ENCODE assay signal across 21 mouse cellular contexts in the genomic region with DNA sequence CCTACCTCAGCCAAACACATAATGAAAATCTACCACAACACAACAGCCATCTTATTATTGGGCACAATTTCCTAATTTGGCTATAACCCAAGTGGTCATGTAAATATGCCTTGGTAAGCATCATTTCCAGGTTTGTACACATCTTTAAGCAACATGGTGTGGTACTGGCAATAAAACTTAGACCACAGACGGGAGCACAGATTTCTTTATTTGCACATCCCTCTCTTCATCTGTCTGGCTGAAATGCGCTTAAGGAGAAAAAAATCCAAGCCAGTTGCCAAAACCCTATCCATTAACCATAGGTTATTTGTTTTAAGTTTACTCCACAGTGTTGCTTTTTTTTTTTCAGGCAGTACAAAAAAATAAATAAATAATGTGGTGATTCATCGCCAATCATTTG.
DNase-seq lines count a peak whose midpoint lies in the region; ATAC-seq and TF ChIP-seq lines count a peak whose summit lies in the region.
"Had no signal": no experiment of that assay in that cellular context is flagged by ENCODE, and none has a peak within 500 bp of the region (broad histone marks: within the 10 kb centered on the region; RNA-seq: fewer than 3 reads in every experiment).

No protein-coding gene starts in this region.

- no peak for TF ChIP-seq CTCF in brain, embryonic 14.5 days (IDR thresholded peaks at IDR 0.05; ENCODE audit: borderline replicate concordance, extremely low read depth, insufficient read depth, insufficient read length)

- H3K4me2 ChIP-seq in forebrain, embryonic 15.5 days (replicated peaks) = no peak overlapping the region
- H3K4me2 ChIP-seq: embryonic facial prominence, embryonic 15.5 days; heart, embryonic 13.5 days; hindbrain, embryonic 15.5 days had no signal

- ATAC-seq in forebrain, embryonic 15.5 days (replicated peaks) = peak; percentile 80
- ATAC-seq: intestine, embryonic 16.5 days had no signal

- H3K27me3 ChIP-seq in forebrain, embryonic 15.5 days = no peaks in the 10 kb centered on the region
- H3K27me3 ChIP-seq in forebrain, embryonic 10.5 days (ENCODE audit: poor library complexity, severe bottlenecking) = no peaks in the 10 kb centered on the region
- H3K27me3 ChIP-seq in limb, embryonic 10.5 days (ENCODE audit: low read depth, poor library complexity, severe bottlenecking) = no peaks in the 10 kb centered on the region
- H3K27me3 ChIP-seq: CH12.LX; embryonic facial prominence, embryonic 15.5 days; heart, embryonic 13.5 days; hindbrain, embryonic 15.5 days had no signal

- H3K9ac ChIP-seq in forebrain, embryonic 15.5 days (replicated peaks) = no peak overlapping the region
- H3K9ac ChIP-seq: embryonic facial prominence, embryonic 15.5 days; heart, embryonic 13.5 days; hindbrain, embryonic 15.5 days had no signal

- no peaks in the 10 kb centered on the region for H3K36me3 ChIP-seq in forebrain, embryonic 15.5 days
- no peaks in the 10 kb centered on the region for H3K36me3 ChIP-seq in forebrain, embryonic 10.5 days (replicated peaks)
- H3K36me3 ChIP-seq in limb, embryonic 10.5 days = no peaks in the 10 kb centered on the region
- H3K36me3 ChIP-seq: embryonic facial prominence, embryonic 15.5 days; heart, embryonic 13.5 days; hindbrain, embryonic 15.5 days had no signal

- no peak for TF ChIP-seq POLR2A in brain, embryonic 14.5 days (IDR thresholded peaks at IDR 0.05; ENCODE audit: borderline replicate concordance, extremely low read depth, insufficient read depth, insufficient read length, poor library complexity, severe bottlenecking)

- H3K9me3 ChIP-seq in forebrain, embryonic 15.5 days = no peaks in the 10 kb centered on the region
- H3K9me3 ChIP-seq in forebrain, embryonic 10.5 days = no peaks in the 10 kb centered on the region
- H3K9me3 ChIP-seq in limb, embryonic 10.5 days (replicated peaks) = no peaks in the 10 kb centered on the region
- H3K9me3 ChIP-seq: embryonic facial prominence, embryonic 15.5 days; heart, embryonic 13.5 days; hindbrain, embryonic 15.5 days had no signal

- WGBS in forebrain, embryonic 15.5 days = 61% methylated on average over 3 of the region's 3 CpGs
- 96% methylated on average over 3 of the region's 3 CpGs for WGBS in forebrain, embryonic 10.5 days
- 96% methylated on average over 3 of the region's 3 CpGs for WGBS in limb, embryonic 10.5 days

- DNase-seq in forebrain, embryonic 10.5 days (ENCODE audit: extremely low spot score, low spot score) = no peak
- DNase-seq in Muller cell, postnatal 12 days (ENCODE audit: inconsistent ontology term) = peak; percentile 31
- DNase-seq in brain, embryonic 14.5 days (ENCODE audit: low read depth) = peak; percentile 67
- DNase-seq in layer of hippocampus, adult 8-10 months (ENCODE audit: low spot score in 2 of 2) = peak; percentile 8 to 39
- DNase-seq in limb, embryonic 10.5 days (ENCODE audit: low spot score) = no peak
- no peak for DNase-seq in urinary bladder, adult 2 months (ENCODE audit: low spot score)
- DNase-seq: adrenal gland, adult 8-10 months; adrenal gland, postnatal 36 days; cerebellum, adult 18-20 months; cerebellum, postnatal 10 days; embryo, embryonic 11 days; gastrocnemius, adult 2 months; gastrocnemius, postnatal 25 days; heart, postnatal 36 days had no signal

- no peak overlapping the region for H3K27ac ChIP-seq in forebrain, embryonic 15.5 days (replicated peaks)
- H3K27ac ChIP-seq in forebrain, embryonic 10.5 days = no peak overlapping the region
- H3K27ac ChIP-seq in limb, embryonic 10.5 days = no peak overlapping the region
- H3K27ac ChIP-seq: embryonic facial prominence, embryonic 15.5 days; gastrocnemius, adult 2 months; heart, embryonic 13.5 days; hindbrain, embryonic 15.5 days had no signal

- no peak overlapping the region for H3K4me3 ChIP-seq in forebrain, embryonic 15.5 days
- no peak overlapping the region for H3K4me3 ChIP-seq in forebrain, embryonic 10.5 days
- no peak overlapping the region for H3K4me3 ChIP-seq in limb, embryonic 10.5 days
- H3K4me3 ChIP-seq: embryonic facial prominence, embryonic 15.5 days; erythroblast, embryonic 14.5 days; gastrocnemius, adult 2 months; heart, embryonic 13.5 days; hindbrain, embryonic 15.5 days had no signal

- H3K4me1 ChIP-seq in forebrain, embryonic 15.5 days = peaks cover 4% of the 10 kb centered on the region; the same call in 1 of the 2 replicates
- no peaks in the 10 kb centered on the region for H3K4me1 ChIP-seq in forebrain, embryonic 10.5 days
- no peaks in the 10 kb centered on the region for H3K4me1 ChIP-seq in limb, embryonic 10.5 days
- H3K4me1 ChIP-seq: embryonic facial prominence, embryonic 15.5 days; heart, embryonic 13.5 days; hindbrain, embryonic 15.5 days had no signal

Comparison
In these comparisons a context has a peak if more than half of its experiments do, and no peak if none do; other contexts are left out.
1. DNase-seq: peak in Muller cell, postnatal 12 days (single experiment), brain, embryonic 14.5 days (single experiment) and layer of hippocampus, adult 8-10 months (2 of 2); none in forebrain, embryonic 10.5 days (single experiment), limb, embryonic 10.5 days (single experiment) and urinary bladder, adult 2 months (single experiment).